In the genomic region with DNA sequence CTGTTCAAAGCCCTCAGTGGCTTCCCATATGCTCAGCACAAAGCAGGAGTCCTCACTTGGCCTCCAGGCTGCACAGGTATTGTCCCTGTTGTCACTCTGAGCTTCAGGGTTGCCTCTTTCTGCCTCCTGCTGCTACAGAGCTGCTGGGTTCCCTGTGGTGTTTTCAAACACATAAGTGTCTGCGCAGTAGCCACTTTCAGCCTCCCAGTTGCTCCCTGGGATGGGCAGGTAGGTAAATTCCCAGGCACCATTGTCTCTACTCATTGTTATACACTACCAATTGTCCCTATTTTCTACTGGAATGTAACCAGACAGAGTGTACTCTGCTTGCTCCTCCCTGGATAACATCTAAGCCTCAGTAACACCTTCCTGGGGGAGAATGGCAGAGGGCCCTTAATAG, we compare ENCODE assay signal across 22 mouse cellular contexts.
DNase-seq lines count a peak whose midpoint lies in the region; ATAC-seq lines count a peak whose summit lies in the region.
"Had no signal": no experiment of that assay in that cellular context is flagged by ENCODE, and none has a peak within 500 bp of the region (broad histone marks: within the 10 kb centered on the region; RNA-seq: fewer than 3 reads in every experiment).

No protein-coding gene starts in this region.

- no peak overlapping the region for H3K9ac ChIP-seq in forebrain, embryonic 13.5 days
- H3K9ac ChIP-seq in forebrain, embryonic 15.5 days (replicated peaks): no peak overlapping the region
- no peak overlapping the region for H3K9ac ChIP-seq in midbrain, embryonic 13.5 days (replicated peaks)
- no peak overlapping the region for H3K9ac ChIP-seq in midbrain, embryonic 15.5 days
- H3K9ac ChIP-seq in neural tube, embryonic 14.5 days (replicated peaks; ENCODE audit: low read depth, low read length): no peak overlapping the region
- H3K9ac ChIP-seq in heart, embryonic 11.5 days (ENCODE audit: low read depth, low read length): no peak overlapping the region
- H3K9ac ChIP-seq: embryonic facial prominence, embryonic 13.5 days; limb, embryonic 12.5 days; liver, postnatal 0 days had no signal

- no peaks in the 10 kb centered on the region for H3K27me3 ChIP-seq in forebrain, embryonic 13.5 days
- no peaks in the 10 kb centered on the region for H3K27me3 ChIP-seq in forebrain, embryonic 15.5 days
- H3K27me3 ChIP-seq in midbrain, embryonic 13.5 days: no peaks in the 10 kb centered on the region
- no peaks in the 10 kb centered on the region for H3K27me3 ChIP-seq in midbrain, embryonic 15.5 days (replicated peaks)
- no peaks in the 10 kb centered on the region for H3K27me3 ChIP-seq in neural tube, embryonic 14.5 days (ENCODE audit: control insufficient read depth, insufficient read depth, low read length)
- H3K27me3 ChIP-seq in heart, embryonic 11.5 days (ENCODE audit: control insufficient read depth, insufficient read depth, low read length): no peaks in the 10 kb centered on the region
- H3K27me3 ChIP-seq: embryonic facial prominence, embryonic 13.5 days; limb, embryonic 12.5 days had no signal

- peak; percentile 96 for DNase-seq in ZHBTc4 (ENCODE audit: low read depth, low spot score)
- no peak for DNase-seq in testis, postnatal 14 days (ENCODE audit: low spot score)
- DNase-seq: adrenal gland, postnatal 10 days; cerebellum, postnatal 25 days; kidney, adult 9 months; kidney, postnatal 14 days; liver, postnatal 0 days; right cerebral cortex, postnatal 4 days; thymus, adult 2 months had no signal

- no peaks in the 10 kb centered on the region for H3K36me3 ChIP-seq in forebrain, embryonic 13.5 days (ENCODE audit: poor library complexity, severe bottlenecking)
- no peaks in the 10 kb centered on the region for H3K36me3 ChIP-seq in forebrain, embryonic 15.5 days
- no peaks in the 10 kb centered on the region for H3K36me3 ChIP-seq in midbrain, embryonic 13.5 days
- no peaks in the 10 kb centered on the region for H3K36me3 ChIP-seq in midbrain, embryonic 15.5 days (replicated peaks)
- H3K36me3 ChIP-seq in neural tube, embryonic 14.5 days (ENCODE audit: control insufficient read depth, insufficient read depth, low read length): no peaks in the 10 kb centered on the region
- H3K36me3 ChIP-seq in heart, embryonic 11.5 days (ENCODE audit: control insufficient read depth, insufficient read depth, low read length): no peaks in the 10 kb centered on the region
- H3K36me3 ChIP-seq: embryonic facial prominence, embryonic 13.5 days; limb, embryonic 12.5 days had no signal

- 54% methylated on average over 1 of the region's 1 CpGs for WGBS in forebrain, embryonic 13.5 days
- WGBS in forebrain, embryonic 15.5 days: 51% methylated on average over 1 of the region's 1 CpGs
- WGBS in midbrain, embryonic 13.5 days: 48% methylated on average over 1 of the region's 1 CpGs
- 64% methylated on average over 1 of the region's 1 CpGs for WGBS in midbrain, embryonic 15.5 days
- WGBS in neural tube, embryonic 14.5 days: 47% methylated on average over 1 of the region's 1 CpGs
- 59% methylated on average over 1 of the region's 1 CpGs for WGBS in heart, embryonic 11.5 days (ENCODE audit: insufficient replicate concordance)

- no peak overlapping the region for H3K4me2 ChIP-seq in forebrain, embryonic 13.5 days
- no peak overlapping the region for H3K4me2 ChIP-seq in forebrain, embryonic 15.5 days (replicated peaks)
- no peak overlapping the region for H3K4me2 ChIP-seq in midbrain, embryonic 13.5 days (replicated peaks)
- H3K4me2 ChIP-seq in midbrain, embryonic 15.5 days: no peak overlapping the region
- no peak overlapping the region for H3K4me2 ChIP-seq in neural tube, embryonic 14.5 days (ENCODE audit: low read depth, low read length)
- no peak overlapping the region for H3K4me2 ChIP-seq in heart, embryonic 11.5 days
- H3K4me2 ChIP-seq: embryonic facial prominence, embryonic 13.5 days; limb, embryonic 12.5 days; liver, embryonic 11.5 days had no signal

- H3K4me3 ChIP-seq in forebrain, embryonic 13.5 days: no peak overlapping the region
- no peak overlapping the region for H3K4me3 ChIP-seq in forebrain, embryonic 15.5 days
- H3K4me3 ChIP-seq in midbrain, embryonic 13.5 days (replicated peaks): no peak overlapping the region
- H3K4me3 ChIP-seq in midbrain, embryonic 15.5 days: no peak overlapping the region
- H3K4me3 ChIP-seq in neural tube, embryonic 14.5 days (ENCODE audit: low read depth, low read length): no peak overlapping the region
- no peak overlapping the region for H3K4me3 ChIP-seq in heart, embryonic 11.5 days (ENCODE audit: low read depth, low read length)
- H3K4me3 ChIP-seq: embryonic facial prominence, embryonic 13.5 days; erythroblast, embryonic 14.5 days; layer of hippocampus, adult 2 months; limb, embryonic 12.5 days had no signal

- H3K9me3 ChIP-seq in forebrain, embryonic 13.5 days (replicated peaks): no peaks in the 10 kb centered on the region
- no peaks in the 10 kb centered on the region for H3K9me3 ChIP-seq in forebrain, embryonic 15.5 days
- no peaks in the 10 kb centered on the region for H3K9me3 ChIP-seq in midbrain, embryonic 13.5 days
- no peaks in the 10 kb centered on the region for H3K9me3 ChIP-seq in midbrain, embryonic 15.5 days
- no peaks in the 10 kb centered on the region for H3K9me3 ChIP-seq in neural tube, embryonic 14.5 days (ENCODE audit: control insufficient read depth, low read length)
- H3K9me3 ChIP-seq in heart, embryonic 11.5 days (replicated peaks; ENCODE audit: control insufficient read depth, low read length): no peaks in the 10 kb centered on the region
- H3K9me3 ChIP-seq: embryonic facial prominence, embryonic 13.5 days; limb, embryonic 12.5 days had no signal

- no peak for ATAC-seq in forebrain, embryonic 13.5 days
- ATAC-seq in forebrain, embryonic 15.5 days (replicated peaks): no peak
- ATAC-seq in midbrain, embryonic 13.5 days: no peak
- ATAC-seq in midbrain, embryonic 15.5 days (replicated peaks): no peak
- ATAC-seq in neural tube, embryonic 14.5 days (ENCODE audit: low read depth): no peak
- no peak for ATAC-seq in heart, embryonic 11.5 days (replicated peaks; ENCODE audit: insufficient number of reproducible peaks, low FRiP score, low TSS enrichment)
- ATAC-seq: CD4-positive, CD25-positive, alpha-beta regulatory T cell, adult 4 months; liver, postnatal 0 days had no signal

- peaks cover 69% of the 10 kb centered on the region for H3K4me1 ChIP-seq in forebrain, embryonic 13.5 days
- peaks cover 45% of the 10 kb centered on the region for H3K4me1 ChIP-seq in forebrain, embryonic 15.5 days
- H3K4me1 ChIP-seq in midbrain, embryonic 13.5 days (replicated peaks): peaks cover 67% of the 10 kb centered on the region
- peaks cover 50% of the 10 kb centered on the region for H3K4me1 ChIP-seq in midbrain, embryonic 15.5 days
- peaks cover 18% of the 10 kb centered on the region for H3K4me1 ChIP-seq in neural tube, embryonic 14.5 days (ENCODE audit: control insufficient read depth, insufficient read depth, low read length)
- peaks cover 20% of the 10 kb centered on the region for H3K4me1 ChIP-seq in heart, embryonic 11.5 days (ENCODE audit: control insufficient read depth, insufficient read depth, low read length)

- H3K27ac ChIP-seq in forebrain, embryonic 13.5 days: 0 out of 2 replicates have a peak overlapping the region, but pooled peaks have one; percentile 2
- no peak overlapping the region for H3K27ac ChIP-seq in forebrain, embryonic 15.5 days (replicated peaks)
- peak overlapping the region; percentile 59; the same call in 1 of the 2 replicates for H3K27ac ChIP-seq in midbrain, embryonic 13.5 days
- no peak overlapping the region for H3K27ac ChIP-seq in midbrain, embryonic 15.5 days
- H3K27ac ChIP-seq in neural tube, embryonic 14.5 days (ENCODE audit: low read depth, low read length): peak overlapping the region; percentile 60
- no peak overlapping the region for H3K27ac ChIP-seq in heart, embryonic 11.5 days (ENCODE audit: low read depth, low read length)
- H3K27ac ChIP-seq: embryonic facial prominence, embryonic 13.5 days; layer of hippocampus, adult 2 months; macrophage had no signal

Comparison
In these comparisons a context has a peak if more than half of its experiments do, and no peak if none do; other contexts are left out.
1. H3K27ac ChIP-seq: peak in forebrain, embryonic 13.5 days (single experiment), midbrain, embryonic 13.5 days (single experiment) and neural tube, embryonic 14.5 days (single experiment); none in forebrain, embryonic 15.5 days (single experiment), midbrain, embryonic 15.5 days (single experiment) and heart, embryonic 11.5 days (single experiment).